In genomic region chr8:108885450-108885849, GRCm38 (mm10) we compare ENCODE assay signal across 8 mouse cellular contexts.
DNase-seq lines count a peak whose midpoint lies in the region; ATAC-seq and TF ChIP-seq lines count a peak whose summit lies in the region.

No protein-coding gene starts in this region.

- H3K36me3 ChIP-seq in lung, embryonic 14.5 days (ENCODE audit: insufficient read depth), result 0 out of 2 replicates have a peak, but pooled peaks cover 3% of the 10 kb centered on the region
- no peaks in the 10 kb centered on the region for H3K36me3 ChIP-seq in stomach, embryonic 15.5 days

- no peaks in the 10 kb centered on the region for H3K27me3 ChIP-seq in lung, embryonic 14.5 days (ENCODE audit: insufficient read depth, low read length)
- H3K27me3 ChIP-seq in stomach, embryonic 15.5 days (replicated peaks), result no peaks in the 10 kb centered on the region

- peak; percentile 85 for DNase-seq in 3134 (ENCODE audit: extremely low read depth, insufficient read length, low spot score)
- DNase-seq in cerebellum, adult 18-20 months, result peak; percentile 75 to 84
- DNase-seq in heart, postnatal 14 days, result peak; percentile 19 to 27
- no peak for DNase-seq in lung, embryonic 14.5 days
- no peak for DNase-seq in adrenal gland, postnatal 14 days
- no peak for DNase-seq in spleen, adult 12 weeks (ENCODE audit: low spot score)
- no peak for DNase-seq in spleen, postnatal 10 days (ENCODE audit: low spot score in 2 of 2)

- no peak for TF ChIP-seq CTCF in lung, embryonic 14.5 days (IDR thresholded peaks at IDR 0.05; ENCODE audit: low read depth)

- H3K4me3 ChIP-seq in lung, embryonic 14.5 days (ENCODE audit: low read depth, low read length), result no peak overlapping the region
- H3K4me3 ChIP-seq in stomach, embryonic 15.5 days (replicated peaks), result no peak overlapping the region

- no peak for ATAC-seq in lung, embryonic 14.5 days (ENCODE audit: insufficient read depth)
- no peak for ATAC-seq in stomach, embryonic 15.5 days (ENCODE audit: insufficient read depth, low FRiP score, low read depth)

- intact Hi-C loops in heart, postnatal 14 days (cut with DNase I), result loop anchor here (10.0 kb wide), 1 partner anchor 299 kb away; no protein-coding TSS in a partner anchor

- H3K4me2 ChIP-seq in lung, embryonic 14.5 days, result no peak overlapping the region
- H3K4me2 ChIP-seq in stomach, embryonic 15.5 days, result no peak overlapping the region

- peak overlapping the region; percentile 48 for H3K27ac ChIP-seq in lung, embryonic 14.5 days (ENCODE audit: low read depth)
- H3K27ac ChIP-seq in stomach, embryonic 15.5 days, result peak overlapping the region; percentile 77

- peaks cover 19% of the 10 kb centered on the region for H3K4me1 ChIP-seq in lung, embryonic 14.5 days (ENCODE audit: insufficient read depth)
- H3K4me1 ChIP-seq in stomach, embryonic 15.5 days, result peaks cover 28% of the 10 kb centered on the region

- H3K9ac ChIP-seq in lung, embryonic 14.5 days, result no peak overlapping the region
- H3K9ac ChIP-seq in stomach, embryonic 15.5 days, result no peak overlapping the region

- whole genome bisulfite sequencing in lung, embryonic 14.5 days, result 59% methylated on average over 14 of the region's 14 CpGs
- 56% methylated on average over 14 of the region's 14 CpGs for WGBS in stomach, embryonic 15.5 days

- H3K9me3 ChIP-seq in lung, embryonic 14.5 days (ENCODE audit: low read depth, low read length), result no peaks in the 10 kb centered on the region
- no peaks in the 10 kb centered on the region for H3K9me3 ChIP-seq in stomach, embryonic 15.5 days

Comparison
In these comparisons a context has a peak if more than half of its experiments do, and no peak if none do; other contexts are left out.
1. DNase-seq: peak in 3134 (single experiment), cerebellum, adult 18-20 months (2 of 2) and heart, postnatal 14 days (2 of 2); none in lung, embryonic 14.5 days (single experiment), adrenal gland, postnatal 14 days (single experiment), spleen, adult 12 weeks (single experiment) and spleen, postnatal 10 days (0 of 2).